Mouse (Mus musculus): Measurements from ENCODE around the gene Nfe2l1.

DNA sequence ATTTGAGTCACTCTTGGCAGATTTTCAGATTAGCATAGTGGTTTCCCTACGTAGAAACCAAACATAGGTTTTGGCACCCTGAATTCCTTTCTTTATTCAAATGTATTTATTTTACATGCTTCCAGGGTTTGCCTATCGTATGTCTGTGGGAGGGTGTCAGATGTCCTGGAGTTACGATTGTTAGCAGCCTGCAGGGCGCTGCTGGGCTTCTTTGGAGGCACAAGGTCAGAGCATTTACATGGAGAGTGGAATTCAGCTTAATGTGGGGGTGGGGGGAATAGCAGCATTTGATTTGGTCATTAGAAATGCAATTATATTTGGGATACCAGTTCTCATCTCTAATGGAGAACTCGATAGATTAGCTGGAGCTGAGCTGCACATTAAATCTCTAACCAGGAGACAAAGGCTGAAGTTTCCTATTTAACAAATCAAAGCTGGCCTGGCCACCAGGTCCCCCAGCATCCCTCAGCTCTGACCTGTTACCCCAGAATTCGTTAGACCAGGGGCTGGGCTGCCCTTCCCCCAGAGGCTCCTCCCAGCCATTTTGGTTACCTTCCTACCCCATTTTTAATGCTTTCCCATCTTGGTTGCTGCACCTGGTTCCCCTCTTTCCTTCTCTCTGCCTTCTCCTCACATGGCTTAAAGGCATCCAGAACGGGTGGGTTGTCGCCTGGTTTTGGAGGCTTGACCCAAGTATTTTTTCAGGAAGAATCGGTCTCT lies 42.9 kb downstream of the Nfe2l1 start:
- TF ChIP-seq CTCF (IDR thresholded peaks at IDR 0.05), result no peak
- TF ChIP-seq EP300 (IDR thresholded peaks at IDR 0.05), result no peak
